Comparison of ENCODE assay signal across 8 mouse cellular contexts in genomic region chr2:29124936-29125701, GRCm38 (mm10). TPM values are rescaled to one million over a fixed set of nuclear protein-coding genes. Genes with fewer than 3 reads are reported as not detected.
DNase-seq lines count a peak whose midpoint lies in the region; ATAC-seq lines count a peak whose summit lies in the region.

No protein-coding gene starts in this region.

- H3K4me3 ChIP-seq in intestine, embryonic 14.5 days (ENCODE audit: low read depth, low read length) = peak overlapping the region; percentile 76

- no peaks in the 10 kb centered on the region for H3K27me3 ChIP-seq in intestine, embryonic 14.5 days (replicated peaks; ENCODE audit: control insufficient read depth, insufficient read depth, low read length)

- H3K36me3 ChIP-seq in intestine, embryonic 14.5 days (ENCODE audit: control insufficient read depth, insufficient read depth, low read length) = peaks cover 25% of the 10 kb centered on the region

- H3K9ac ChIP-seq in intestine, embryonic 14.5 days (ENCODE audit: low read length) = peak overlapping the region; percentile 78

- peak overlapping the region; percentile 69 for H3K4me2 ChIP-seq in intestine, embryonic 14.5 days (ENCODE audit: low read length)

- H3K9me3 ChIP-seq in intestine, embryonic 14.5 days (ENCODE audit: control insufficient read depth, low read length) = no peaks in the 10 kb centered on the region

- H3K4me1 ChIP-seq in intestine, embryonic 14.5 days (replicated peaks; ENCODE audit: control insufficient read depth, insufficient read depth, low read length) = peaks cover 9% of the 10 kb centered on the region

- H3K27ac ChIP-seq in intestine, embryonic 14.5 days (ENCODE audit: low read depth) = peak overlapping the region; percentile 88

- ATAC-seq in intestine, embryonic 14.5 days (replicated peaks; ENCODE audit: low FRiP score, low TSS enrichment, low read depth) = peak; percentile 99

- intact Hi-C loops in left cerebral cortex, postnatal 14 days (cut with DNase I) = no loop called here

- DNase-seq in adrenal gland, adult 18-20 months (ENCODE audit: low spot score in 2 of 2) = peak; percentile 98
- DNase-seq in embryo, embryonic 11 days = peak; percentile 99
- DNase-seq in gastrocnemius, postnatal 25 days = peak; percentile 100
- DNase-seq in intestine, embryonic 14.5 days (ENCODE audit: low spot score) = peak; percentile 99
- peak; percentile 95 to 96 for DNase-seq in left cerebral cortex, postnatal 14 days (ENCODE audit: low spot score in 2 of 2)
- peak; percentile 99 for DNase-seq in mesoderm, embryonic 11.5 days (ENCODE audit: low read depth, low spot score)
- peak; percentile 94 to 97 for DNase-seq in right cerebral cortex, postnatal 36 days (ENCODE audit: low spot score in 2 of 2)
- peak; percentile 100 for DNase-seq in yolk sac, embryonic 10.5 days (ENCODE audit: low spot score)

- WGBS in intestine, embryonic 14.5 days = under 1% methylated on average over 80 of the region's 81 CpGs

RNA-seq across cellular contexts. Expression of gene Setx, which starts 1.1 kb away (rescaled TPM):
- total RNA-seq in adrenal gland, adult 18-20 months (2021) = 10 to 100 TPM; 21.9 to 29.2 TPM
- total RNA-seq in gastrocnemius, postnatal 25 days (2021) = 10 to 100 TPM; 23.2 to 26.9 TPM
- 12.8 and 14.1 TPM in 2 replicates for polyA plus RNA-seq in intestine, embryonic 14.5 days (2014; fragmentation: Nextera tagmentation; extraction: Ambion mirVana)
- 10 to 100 TPM; 49.2 to 54.2 TPM for total RNA-seq in left cerebral cortex, postnatal 14 days (2021)

Comparison
In these comparisons a context has a peak if more than half of its experiments do, and no peak if none do; other contexts are left out.
1. Peak in every context shown above with its lines: DNase-seq, ATAC-seq, H3K4me3 ChIP-seq and H3K27ac ChIP-seq.